Mouse (Mus musculus) lung, postnatal 0 days (tissue): Measurements from ENCODE around the gene Soat1.

Experiments used
- CTCF ChIP-seq: IDR thresholded peaks from 2 replicates; pipeline ENCODE4 v1.5.1; 2016; ENCODE audit warnings: antibody characterized with exemption, mild to moderate bottlenecking
- EP300 ChIP-seq: IDR thresholded peaks from 2 replicates; pipeline ENCODE4 v1.6.1; 2016; ENCODE audit warnings: antibody characterized with exemption, mild to moderate bottlenecking, control low read depth

DNA sequence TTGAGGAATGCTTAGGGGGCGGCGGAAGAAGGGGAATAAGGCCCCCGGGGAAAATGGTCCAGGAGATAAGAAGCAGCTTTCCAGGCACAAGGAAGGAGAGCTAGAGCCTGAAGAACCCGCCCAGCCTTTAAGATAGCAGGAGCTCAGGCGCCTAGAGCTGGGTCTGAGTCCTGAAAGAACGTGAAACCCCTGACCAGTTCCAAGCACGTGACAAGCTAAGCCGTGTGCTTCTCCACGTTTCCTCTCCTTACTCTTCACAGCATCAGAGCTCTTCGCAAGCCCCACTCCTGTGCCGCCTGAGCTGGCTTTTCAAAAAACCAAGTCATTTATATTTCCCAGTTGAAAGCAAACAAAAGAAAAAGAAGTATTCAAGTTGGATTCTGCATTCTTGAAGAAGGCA is 1.1 kb downstream of the Soat1 start:
- TF ChIP-seq EP300 (no peak), CTCF (no peak)
